Mouse (Mus musculus) liver, embryonic 13.5 days (tissue): ENCODE results near the gene Otoa. TPM values are rescaled to one million over a fixed set of nuclear protein-coding genes. Genes with fewer than 3 reads are reported as not detected.

Experiments used
- ATAC-seq: fragments of 200-750 bp; cut with Nextera tagmentation; 2 replicates; pipeline ENCODE4 v1.8.0; 2017; ENCODE audit warnings: low read depth, mild to moderate bottlenecking, moderate number of reproducible peaks, moderate library complexity
- DNase-seq: peaks from one replicate; pipeline ENCODE4 v3.0.0; 2022
- H3K27ac ChIP-seq: fragments of 300-500 bp; sonication (generic); 2 replicates; pipeline ENCODE4 v1.5.1; 2015; ENCODE audit warnings: moderate library complexity, mild to moderate bottlenecking, inconsistent platforms
- H3K27me3 ChIP-seq: fragments of 300-500 bp; sonication (generic); 2 replicates; pipeline ENCODE4 v1.6.1; 2015; ENCODE audit warnings: mild to moderate bottlenecking, inconsistent platforms
- H3K36me3 ChIP-seq: fragments of 300-500 bp; sonication (generic); 2 replicates; pipeline ENCODE4 v1.6.1; 2015; ENCODE audit warnings: mild to moderate bottlenecking, inconsistent platforms
- H3K4me1 ChIP-seq: fragments of 300-500 bp; sonication (generic); replicated peaks from 2 replicates; pipeline ENCODE4 v1.6.1; 2015; ENCODE audit warnings: inconsistent platforms
- H3K4me2 ChIP-seq: fragments of 300-500 bp; sonication (generic); 2 replicates; pipeline ENCODE4 v1.6.1; 2015; ENCODE audit warnings: inconsistent platforms, mild to moderate bottlenecking, moderate library complexity
- H3K4me3 ChIP-seq: fragments of 300-500 bp; sonication (generic); replicated peaks from 2 replicates; pipeline ENCODE4 v1.5.1; 2015; ENCODE audit warnings: mild to moderate bottlenecking, inconsistent platforms
- H3K9ac ChIP-seq: fragments of 300-500 bp; sonication (generic); 2 replicates; pipeline ENCODE4 v1.6.1; 2015; ENCODE audit warnings: mild to moderate bottlenecking, inconsistent platforms
- H3K9me3 ChIP-seq: fragments of 300-500 bp; sonication (generic); replicated peaks from 2 replicates; pipeline ENCODE4 v1.6.1; 2016; ENCODE audit warnings: inconsistent platforms
- WGBS: fragments of 180-500 bp; shearing (Covaris S2); methylation state at CpG from one replicate; pipeline ENCODE4 v1.1.7; 2015; ENCODE audit not compliant: insufficient replicate concordance; 5-methylcytosine and 5-hydroxymethylcytosine counted together
- polyA plus RNA-seq: library from polyadenylated mRNA; unstranded; fragments of >200 nt; fragmentation: Nextera tagmentation; extraction: Ambion mirVana; gene quantifications from 2 replicates; pipeline ENCODE4 v1.2.1, GENCODE M21; 2015

Gene Otoa
- polyA plus RNA-seq, 1 experiment from 2014 or later, result not detected

DNA sequence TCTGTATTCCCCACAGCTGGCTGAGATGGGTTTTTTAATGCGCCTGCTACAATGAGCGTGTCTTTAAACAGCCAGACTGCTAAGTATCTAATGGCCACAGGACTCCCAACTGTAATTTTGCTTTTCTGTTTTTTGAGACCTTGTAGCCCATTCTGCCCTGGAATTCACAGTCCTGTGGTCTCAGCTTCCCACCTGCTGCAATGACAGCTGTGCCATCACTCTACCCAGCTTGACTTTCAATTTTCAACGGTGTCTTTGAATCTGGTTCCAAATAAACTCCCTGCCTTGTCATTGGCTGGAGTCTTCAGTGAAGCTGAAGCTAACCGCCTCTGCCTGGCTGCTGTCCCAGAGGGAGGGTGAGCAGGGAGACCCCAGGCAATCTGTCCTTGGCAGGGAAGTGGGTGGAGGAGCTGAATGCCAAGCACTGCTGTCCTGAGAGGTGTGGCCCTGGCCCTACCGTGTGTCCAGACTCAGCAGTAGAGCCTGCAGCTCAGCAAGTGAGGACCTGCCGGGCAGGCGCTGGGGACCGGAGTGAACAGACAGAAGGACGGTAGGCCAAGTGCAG lies 1.6 kb downstream of the Otoa start:
- H3K4me1 ChIP-seq, result no peaks in the 10 kb centered on the region
- H3K9me3 ChIP-seq, result no peaks in the 10 kb centered on the region
- H3K4me3 ChIP-seq, result no peak overlapping the region
- ATAC-seq (no peak), DNase-seq (no peak)
- no peak overlapping the region for H3K9ac ChIP-seq
- no peaks in the 10 kb centered on the region for H3K27me3 ChIP-seq
- H3K27ac ChIP-seq, result no peak overlapping the region
- H3K36me3 ChIP-seq, result peaks cover 5% of the 10 kb centered on the region
- H3K4me2 ChIP-seq, result no peak overlapping the region
- WGBS, result 79% methylated on average over 9 of the region's 9 CpGs

DNA sequence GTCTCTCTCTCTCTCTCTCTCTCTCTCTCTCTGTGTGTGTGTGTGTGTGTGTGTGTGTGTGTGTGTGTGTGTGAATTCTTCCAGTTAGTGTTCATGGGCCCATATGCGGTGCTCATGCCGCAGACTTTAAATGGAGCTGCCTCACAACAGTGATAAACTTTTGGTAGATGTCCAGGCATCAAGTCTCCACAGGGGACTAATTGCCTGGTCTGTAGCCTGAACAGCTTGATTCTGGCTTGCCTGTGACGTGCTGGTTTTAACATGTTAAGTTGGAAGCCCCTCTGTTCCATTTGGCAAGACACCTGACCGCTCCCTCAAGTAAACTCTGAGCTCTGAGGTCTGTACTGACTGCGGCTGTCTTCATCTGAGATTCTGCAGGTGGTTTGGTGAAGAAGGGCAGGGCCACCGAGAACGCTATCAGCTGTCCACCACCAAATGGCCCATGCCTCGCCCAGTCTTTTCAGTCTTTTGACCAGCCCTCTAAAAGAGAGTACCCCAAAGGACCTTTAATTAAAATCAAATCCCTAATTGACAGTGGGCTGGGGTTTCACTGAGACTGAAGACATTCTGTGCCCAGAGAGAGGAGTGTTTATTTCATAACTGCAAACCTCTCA lies 3.5 kb downstream of the Otoa start:
- no peak for ATAC-seq
- WGBS, result 62% methylated on average over 8 of the region's 8 CpGs
- Histone ChIP-seq H3K27ac (no peak overlapping the region), H3K9ac (no peak overlapping the region), H3K9me3 (no peaks in the 10 kb centered on the region), H3K4me2 (no peak overlapping the region), H3K27me3 (no peaks in the 10 kb centered on the region), H3K4me3 (no peak overlapping the region), H3K4me1 (no peaks in the 10 kb centered on the region), H3K36me3 (no peaks in the 10 kb centered on the region)
- DNase-seq, result no peak

DNA sequence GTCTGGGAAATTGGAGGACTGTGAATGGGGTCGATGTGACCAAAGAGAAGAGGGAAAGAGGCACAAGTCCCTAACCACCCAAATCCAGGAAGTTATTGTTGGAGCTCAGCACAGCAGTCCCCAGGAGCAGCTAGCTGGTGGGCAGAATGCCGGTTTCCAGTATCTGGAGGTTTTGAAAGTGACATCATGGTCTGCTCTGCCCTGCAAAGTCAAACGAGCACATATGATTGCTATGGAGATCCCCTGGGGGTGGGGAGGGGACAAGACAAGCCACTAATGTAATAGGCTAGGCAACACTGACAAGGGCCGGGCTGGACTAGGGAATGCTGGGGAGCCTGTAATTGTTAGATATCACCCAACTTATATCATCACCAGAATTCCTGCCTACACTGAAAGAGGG lies 4.0 kb downstream of the Otoa start:
- H3K9me3 ChIP-seq, result no peaks in the 10 kb centered on the region
- DNase-seq, result no peak
- WGBS, result 28% methylated on average over 4 of the region's 4 CpGs

DNA sequence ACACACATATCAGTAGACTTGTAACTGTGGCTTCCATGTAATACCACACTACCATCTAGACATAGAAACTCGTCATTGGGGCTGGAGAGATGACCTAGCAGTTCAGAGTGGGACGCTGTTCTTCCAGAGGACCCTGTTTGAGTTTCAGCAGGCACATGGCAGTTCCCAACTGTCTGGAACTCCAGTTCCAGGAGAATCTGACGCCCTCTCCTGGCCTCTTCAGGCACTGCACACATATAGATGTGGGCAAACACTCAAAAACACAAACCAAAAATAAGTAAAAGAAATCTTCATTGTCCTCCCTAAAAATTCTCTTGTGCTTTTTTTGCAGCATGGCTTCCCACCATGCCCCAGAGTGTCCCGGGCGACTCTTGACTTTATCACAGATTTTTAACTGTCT lies 7.3 kb downstream of the Otoa start:
- no peaks in the 10 kb centered on the region for H3K27me3 ChIP-seq
- H3K9me3 ChIP-seq, result no peaks in the 10 kb centered on the region
- ATAC-seq, result no peak
- no peaks in the 10 kb centered on the region for H3K4me1 ChIP-seq
- H3K4me2 ChIP-seq, result no peak overlapping the region
- no peak overlapping the region for H3K27ac ChIP-seq
- no peak overlapping the region for H3K9ac ChIP-seq
- 53% methylated on average over 5 of the region's 5 CpGs for WGBS
- no peak for DNase-seq
- no peaks in the 10 kb centered on the region for H3K36me3 ChIP-seq
- no peak overlapping the region for H3K4me3 ChIP-seq

More for the DNA sequence above, 4.0 kb downstream of the Otoa start:
- Histone ChIP-seq H3K9ac (no peak overlapping the region), H3K4me3 (no peak overlapping the region), H3K27me3 (no peaks in the 10 kb centered on the region), H3K27ac (no peak overlapping the region), H3K36me3 (no peaks in the 10 kb centered on the region), H3K4me2 (no peak overlapping the region), H3K4me1 (no peaks in the 10 kb centered on the region)
- no peak for ATAC-seq

DNA sequence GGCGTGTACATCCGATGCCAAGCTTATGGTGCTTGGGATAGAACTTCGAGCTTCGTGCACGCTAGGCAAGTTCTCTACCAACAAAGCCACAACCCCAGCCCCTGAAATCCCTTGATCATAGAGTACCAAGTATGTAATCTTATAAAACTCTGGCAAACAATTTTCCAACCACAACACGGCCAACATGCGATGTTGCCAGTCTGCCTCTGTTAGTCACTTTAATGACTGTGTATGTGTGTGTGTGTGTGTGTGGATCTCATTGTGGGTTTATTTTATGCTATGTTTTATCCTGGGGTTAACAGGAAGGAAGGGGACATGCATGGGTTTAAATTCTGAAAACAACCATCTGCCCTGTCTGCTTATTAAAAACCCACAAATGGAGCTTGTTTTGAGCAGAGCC lies 9.3 kb downstream of the Otoa start:
- Histone ChIP-seq H3K4me2 (no peak overlapping the region), H3K4me1 (no peaks in the 10 kb centered on the region), H3K27ac (no peak overlapping the region), H3K4me3 (no peak overlapping the region), H3K27me3 (no peaks in the 10 kb centered on the region), H3K9me3 (no peaks in the 10 kb centered on the region), H3K36me3 (no peaks in the 10 kb centered on the region), H3K9ac (no peak overlapping the region)
- DNase-seq (no peak), ATAC-seq (no peak)
- WGBS, result 71% methylated on average over 7 of the region's 7 CpGs

DNA sequence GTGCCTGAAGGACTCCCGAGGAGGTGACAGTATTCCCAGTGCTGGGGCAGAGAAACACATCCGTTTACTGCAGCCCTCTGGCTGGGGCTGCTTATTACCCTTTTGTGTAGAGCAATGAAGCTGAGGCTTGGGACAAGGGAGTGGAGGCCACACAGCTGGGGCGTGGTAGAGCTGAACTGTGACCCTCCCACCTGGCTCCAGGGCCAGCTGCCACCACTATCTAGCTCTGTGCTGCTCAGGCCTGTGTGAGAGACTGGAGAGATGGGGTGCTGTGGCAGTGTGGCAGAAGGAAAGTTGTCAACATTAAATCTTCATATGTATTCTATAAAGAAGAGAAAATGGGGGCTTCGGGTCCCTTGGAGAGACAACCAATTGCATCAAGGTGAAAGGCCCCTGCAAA lies 11.6 kb downstream of the Otoa start:
- no peak for DNase-seq
- no peaks in the 10 kb centered on the region for H3K27me3 ChIP-seq
- H3K36me3 ChIP-seq, result no peaks in the 10 kb centered on the region
- 58% methylated on average over 4 of the region's 4 CpGs for WGBS
- no peak overlapping the region for H3K4me3 ChIP-seq
- H3K27ac ChIP-seq, result no peak overlapping the region
- no peak for ATAC-seq
- H3K9ac ChIP-seq, result no peak overlapping the region
- H3K4me2 ChIP-seq, result no peak overlapping the region
- H3K9me3 ChIP-seq, result no peaks in the 10 kb centered on the region
- no peaks in the 10 kb centered on the region for H3K4me1 ChIP-seq

DNA sequence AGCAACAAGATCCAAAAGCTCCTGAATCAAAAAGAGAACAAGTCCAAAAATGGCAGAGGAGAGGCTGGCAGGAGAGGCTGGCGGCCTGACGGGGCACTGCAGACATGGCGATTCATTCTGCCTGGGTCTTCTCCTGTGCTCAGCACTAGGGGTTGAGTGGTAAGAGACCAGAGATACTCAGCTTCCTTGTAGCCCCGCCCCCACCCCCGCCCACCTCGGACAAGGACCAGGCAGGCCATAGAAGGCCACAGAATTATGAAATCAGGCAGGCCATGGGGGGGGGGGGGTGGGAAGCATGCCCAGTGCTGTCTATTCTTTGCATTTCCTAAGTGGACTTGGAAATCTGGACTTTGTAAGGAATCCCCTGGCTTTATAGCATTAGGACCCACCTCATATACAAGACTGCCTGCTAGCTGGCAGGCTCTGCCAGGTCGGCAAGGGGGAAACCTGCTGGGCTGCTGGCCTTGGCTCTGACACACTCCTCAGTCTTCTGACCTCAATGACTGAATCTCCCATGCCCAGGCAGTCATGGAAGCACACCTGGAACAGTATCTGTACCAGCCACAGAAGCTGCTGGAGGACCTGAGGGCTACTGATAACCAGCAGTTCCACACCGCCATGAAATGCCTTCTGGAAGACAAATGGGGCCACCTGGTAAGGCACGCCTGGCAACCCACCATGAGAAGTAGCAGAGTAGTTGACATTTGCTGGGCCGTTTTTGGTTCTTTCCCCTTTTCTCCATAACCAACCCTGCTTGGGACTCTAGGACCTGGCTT lies 17.4 kb downstream of the Otoa start:
- Histone ChIP-seq H3K27me3 (no peaks in the 10 kb centered on the region), H3K36me3 (no peaks in the 10 kb centered on the region), H3K4me1 (peaks cover 11% of the 10 kb centered on the region), H3K9ac (no peak overlapping the region), H3K9me3 (no peaks in the 10 kb centered on the region), H3K4me2 (no peak overlapping the region), H3K4me3 (no peak overlapping the region), H3K27ac (no peak overlapping the region)
- 44% methylated on average over 10 of the region's 10 CpGs for WGBS
- peak; percentile 72 for ATAC-seq
- DNase-seq, result no peak

DNA sequence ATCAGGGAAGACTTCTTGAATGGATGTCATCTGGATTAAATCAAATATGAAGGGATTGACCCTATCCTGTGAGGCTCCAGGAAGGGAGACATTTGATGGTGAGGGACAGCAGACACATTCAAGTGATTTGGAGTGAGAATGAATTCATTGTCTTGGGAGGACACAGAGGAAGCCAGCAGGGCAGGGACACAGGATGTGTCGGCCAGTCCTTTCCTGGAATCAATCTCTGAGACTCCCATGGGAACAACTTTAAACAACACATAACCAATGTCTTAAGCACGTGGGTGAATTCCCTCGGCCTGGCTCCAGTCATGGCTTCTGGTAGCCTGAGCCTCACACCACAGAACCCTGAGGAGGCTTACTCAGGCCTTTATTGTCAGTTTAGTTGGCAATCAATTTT lies 26.4 kb downstream of the Otoa start:
- DNase-seq (no peak), ATAC-seq (no peak)
- Histone ChIP-seq H3K4me2 (no peak overlapping the region), H3K27ac (no peak overlapping the region), H3K9ac (no peak overlapping the region), H3K4me3 (no peak overlapping the region), H3K4me1 (peaks cover 13% of the 10 kb centered on the region), H3K27me3 (no peaks in the 10 kb centered on the region), H3K36me3 (no peaks in the 10 kb centered on the region), H3K9me3 (no peaks in the 10 kb centered on the region)
- WGBS, result 57% methylated on average over 3 of the region's 3 CpGs

DNA sequence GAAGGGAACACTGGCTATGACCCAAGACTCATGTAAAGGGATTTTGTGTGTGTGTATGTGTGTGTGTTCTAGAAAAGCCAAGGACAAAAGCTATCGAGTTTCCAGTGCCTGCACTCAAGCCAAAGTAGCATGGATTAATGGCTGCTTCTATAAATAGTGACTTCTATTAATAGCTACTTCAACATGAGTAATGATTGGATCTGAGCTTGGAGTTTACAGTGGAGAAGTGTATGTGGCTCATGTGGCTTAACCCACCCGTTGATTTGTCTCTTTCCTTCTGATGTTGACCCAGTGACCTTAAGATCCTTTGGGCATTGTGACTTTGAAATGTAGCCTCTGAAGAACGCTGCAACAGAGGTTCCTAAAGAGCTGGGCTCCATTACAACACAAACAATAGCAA lies 29.9 kb downstream of the Otoa start:
- Histone ChIP-seq H3K9ac (no peak overlapping the region), H3K4me1 (peaks cover 13% of the 10 kb centered on the region)
- no peak for ATAC-seq

DNA sequence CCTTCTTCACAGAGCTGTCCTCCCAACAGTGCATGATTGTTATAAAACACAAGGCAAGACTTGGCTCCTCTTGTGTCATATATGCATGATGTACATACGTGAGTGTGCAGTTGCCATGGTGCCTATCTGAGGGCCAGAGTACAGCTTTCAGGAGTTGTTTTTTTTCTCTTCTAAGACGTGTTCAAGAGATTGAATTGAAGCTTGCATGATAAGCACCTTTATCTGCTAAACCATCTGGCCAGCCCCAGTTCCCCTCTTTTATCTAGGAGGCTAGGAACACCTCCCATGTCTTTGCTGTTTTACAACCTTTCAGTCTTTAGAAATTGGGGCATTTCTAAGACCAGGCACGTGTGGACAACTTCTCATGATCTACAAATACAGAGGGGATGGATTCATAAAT lies 30.3 kb downstream of the Otoa start:
- H3K27ac ChIP-seq, result no peak overlapping the region
- 17% methylated on average over 3 of the region's 3 CpGs for WGBS
- peak; percentile 63; the same call in 1 of the 2 replicates for ATAC-seq

More for the DNA sequence above, 29.9 kb downstream of the Otoa start:
- 31% methylated on average over 3 of the region's 3 CpGs for WGBS
- Histone ChIP-seq H3K4me2 (no peak overlapping the region), H3K27me3 (no peaks in the 10 kb centered on the region), H3K9me3 (no peaks in the 10 kb centered on the region), H3K27ac (no peak overlapping the region), H3K4me3 (no peak overlapping the region), H3K36me3 (no peaks in the 10 kb centered on the region)
- DNase-seq, result no peak

DNA sequence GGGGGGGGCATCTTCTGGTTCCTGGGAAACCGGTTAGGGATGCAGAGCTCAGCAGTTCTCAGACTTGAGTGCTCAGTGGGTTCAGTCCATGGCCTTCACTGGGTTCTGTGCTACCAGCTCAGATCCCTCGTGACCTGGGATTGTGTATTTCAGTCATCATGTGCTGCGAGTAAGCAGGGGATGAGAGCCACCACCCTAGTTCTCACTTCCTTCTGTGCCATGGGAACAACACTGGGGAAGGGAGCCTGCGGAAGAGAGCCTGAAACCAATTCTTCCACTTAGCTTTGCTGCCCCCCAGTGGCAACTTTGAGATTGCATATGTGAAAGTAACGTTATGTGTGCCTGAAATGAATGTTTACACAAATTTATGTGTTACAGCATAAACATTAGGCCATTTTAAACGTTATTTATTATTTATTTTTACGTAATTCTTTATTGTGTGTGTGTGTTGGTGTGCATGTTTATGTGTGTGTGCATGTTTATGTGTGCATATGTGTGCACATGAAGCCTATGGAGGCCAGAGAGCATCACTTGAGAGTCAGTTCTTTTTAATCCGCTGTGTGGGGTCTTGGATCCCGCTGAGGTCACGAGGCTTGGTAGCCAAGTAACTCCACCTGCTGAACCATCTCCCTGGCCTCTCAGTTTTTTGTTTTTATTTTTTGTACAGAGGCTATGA lies 38.8 kb downstream of the Otoa start:
- no peak overlapping the region for H3K27ac ChIP-seq
- H3K4me2 ChIP-seq, result no peak overlapping the region
- no peak overlapping the region for H3K4me3 ChIP-seq
- ATAC-seq, result 0 out of 2 replicates have a peak, but pooled peaks have one; percentile 45
- H3K4me1 ChIP-seq, result no peaks in the 10 kb centered on the region
- no peaks in the 10 kb centered on the region for H3K36me3 ChIP-seq
- no peaks in the 10 kb centered on the region for H3K27me3 ChIP-seq
- WGBS, result 12% methylated on average over 10 of the region's 10 CpGs
- H3K9ac ChIP-seq, result no peak overlapping the region
- peak; percentile 51 for DNase-seq
- H3K9me3 ChIP-seq, result no peaks in the 10 kb centered on the region

More for the DNA sequence above, 30.3 kb downstream of the Otoa start:
- H3K27me3 ChIP-seq, result no peaks in the 10 kb centered on the region
- H3K4me1 ChIP-seq, result peaks cover 13% of the 10 kb centered on the region
- H3K4me3 ChIP-seq, result no peak overlapping the region
- no peaks in the 10 kb centered on the region for H3K36me3 ChIP-seq
- peak; percentile 24 for DNase-seq
- no peak overlapping the region for H3K9ac ChIP-seq
- H3K4me2 ChIP-seq, result no peak overlapping the region
- H3K9me3 ChIP-seq, result no peaks in the 10 kb centered on the region
